Mouse (Mus musculus): ENCODE results near the gene Ankrd33. TPM values are rescaled to one million over a fixed set of nuclear protein-coding genes. Genes with fewer than 3 reads are reported as not detected.

Ankrd33 gene
- not detected in 2 replicates for total RNA-seq (2014; fragmentation: Nextera tagmentation)
- total RNA-seq (2017) = not detected in 2 replicates

- no peak for ATAC-seq (replicated peaks; ENCODE audit: low FRiP score, low TSS enrichment, poor library complexity, severe bottlenecking)
Observed at GRCm38 (mm10) chr15:101115511-101116110, at the start of gene Ankrd33. Ankrd33 (plus strand) TSS chr15:101115755.

- ATAC-seq (replicated peaks; ENCODE audit: low FRiP score, low TSS enrichment, poor library complexity, severe bottlenecking) = no peak
Observed at GRCm38 (mm10) chr15:101066364-101066847, 49.1 kb upstream of the Ankrd33 start.

GRCm38 (mm10) chr15:101066920-101067696, 48.4 kb upstream of the Ankrd33 start:
- ATAC-seq (replicated peaks; ENCODE audit: low FRiP score, low TSS enrichment, poor library complexity, severe bottlenecking) = no peak

GRCm38 (mm10) chr15:101068029-101068428, 47.5 kb upstream of the Ankrd33 start:
- no peak for ATAC-seq (replicated peaks; ENCODE audit: low FRiP score, low TSS enrichment, poor library complexity, severe bottlenecking)

- no peak for ATAC-seq (replicated peaks; ENCODE audit: low FRiP score, low TSS enrichment, poor library complexity, severe bottlenecking)
Observed at GRCm38 (mm10) chr15:101068671-101069070, 46.9 kb upstream of the Ankrd33 start.

GRCm38 (mm10) chr15:101069641-101070190, 45.8 kb upstream of the Ankrd33 start:
- no peak for ATAC-seq (replicated peaks; ENCODE audit: low FRiP score, low TSS enrichment, poor library complexity, severe bottlenecking)

GRCm38 (mm10) chr15:101070762-101071161, 44.8 kb upstream of the Ankrd33 start:
- no peak for ATAC-seq (replicated peaks; ENCODE audit: low FRiP score, low TSS enrichment, poor library complexity, severe bottlenecking)

- no peak for ATAC-seq (replicated peaks; ENCODE audit: low FRiP score, low TSS enrichment, poor library complexity, severe bottlenecking)
Observed at GRCm38 (mm10) chr15:101072736-101073135, 42.8 kb upstream of the Ankrd33 start.

- no peak for ATAC-seq (replicated peaks; ENCODE audit: low FRiP score, low TSS enrichment, poor library complexity, severe bottlenecking)
Observed at GRCm38 (mm10) chr15:101074067-101074466, 41.5 kb upstream of the Ankrd33 start.

- no peak for ATAC-seq (replicated peaks; ENCODE audit: low FRiP score, low TSS enrichment, poor library complexity, severe bottlenecking)
Observed at GRCm38 (mm10) chr15:101075150-101075549, 40.4 kb upstream of the Ankrd33 start.

- no peak for ATAC-seq (replicated peaks; ENCODE audit: low FRiP score, low TSS enrichment, poor library complexity, severe bottlenecking)
Observed at GRCm38 (mm10) chr15:101075656-101076055, 39.9 kb upstream of the Ankrd33 start.

- no peak for ATAC-seq (replicated peaks; ENCODE audit: low FRiP score, low TSS enrichment, poor library complexity, severe bottlenecking)
Observed at GRCm38 (mm10) chr15:101076071-101077000, 39.2 kb upstream of the Ankrd33 start.

- no peak for ATAC-seq (replicated peaks; ENCODE audit: low FRiP score, low TSS enrichment, poor library complexity, severe bottlenecking)
Observed at GRCm38 (mm10) chr15:101077001-101077812, 38.3 kb upstream of the Ankrd33 start.

- no peak for ATAC-seq (replicated peaks; ENCODE audit: low FRiP score, low TSS enrichment, poor library complexity, severe bottlenecking)
Observed at GRCm38 (mm10) chr15:101077813-101078730, 37.5 kb upstream of the Ankrd33 start, which contains the start of gene Fignl2. Fignl2 (minus strand) TSS chr15:101078567.

GRCm38 (mm10) chr15:101078731-101079156, 36.8 kb upstream of the Ankrd33 start:
- ATAC-seq (replicated peaks; ENCODE audit: low FRiP score, low TSS enrichment, poor library complexity, severe bottlenecking) = no peak; the same call in 1 of the 2 replicates

- ATAC-seq (replicated peaks; ENCODE audit: low FRiP score, low TSS enrichment, poor library complexity, severe bottlenecking) = no peak
Observed at GRCm38 (mm10) chr15:101080031-101080520, 35.5 kb upstream of the Ankrd33 start.

GRCm38 (mm10) chr15:101081035-101081548, 34.5 kb upstream of the Ankrd33 start:
- no peak for ATAC-seq (replicated peaks; ENCODE audit: low FRiP score, low TSS enrichment, poor library complexity, severe bottlenecking)

All from megakaryocyte-erythroid progenitor cell, adult 5-6 weeks (primary cell).